Mouse (Mus musculus) CD4-positive helper T cell, adult 2 months (primary cell): Measurements from ENCODE around the gene Bcl2l2.

ENCODE experiments used
- DNase-seq: peaks from one replicate; pipeline ENCODE4 v3.0.0-alpha.2; 2012; ENCODE audit warnings: low read depth, missing footprints, low spot score

Gene Bcl2l2

GRCm38 (mm10) chr14:54936831-54937160 lies 53.6 kb downstream of the Bcl2l2 start:
- no peak for DNase-seq

GRCm38 (mm10) chr14:54937361-54938182 lies 54.4 kb downstream of the Bcl2l2 start:
- DNase-seq, result no peak
